Mouse (Mus musculus): ENCODE measurements around the gene Fkbp2. TPM values are rescaled to one million over a fixed set of nuclear protein-coding genes. Genes with fewer than 3 reads are reported as not detected.

Gene Fkbp2
- polyA plus RNA-seq, 1 experiment, result 28.3 TPM

GRCm38 (mm10) chr19:6951381-6951968 lies 28.8 kb downstream of the Fkbp2 start:
- H3K4me1 ChIP-seq (ENCODE audit: control insufficient read depth, insufficient read depth, low read length), result peaks cover 18% of the 10 kb centered on the region
- H3K36me3 ChIP-seq (ENCODE audit: control insufficient read depth, insufficient read depth, low read length), result no peaks in the 10 kb centered on the region; the same call in 1 of the 2 replicates
- peak; percentile 50 for TF ChIP-seq POLR2A (IDR thresholded peaks at IDR 0.05; ENCODE audit: control insufficient read depth, low read depth, low read length)
- TF ChIP-seq CTCF (IDR thresholded peaks at IDR 0.05; ENCODE audit: control insufficient read depth, insufficient read depth, insufficient replicate concordance, low read depth, low read length), result no peak
- no peaks in the 10 kb centered on the region for H3K27me3 ChIP-seq (ENCODE audit: control insufficient read depth, insufficient read depth, low read length)
- H3K4me3 ChIP-seq (ENCODE audit: control insufficient read depth, low read depth, low read length), result peak overlapping the region; percentile 87
- H3K27ac ChIP-seq (ENCODE audit: control insufficient read depth, insufficient read depth, low read depth, low read length), result peak overlapping the region; percentile 79

GRCm38 (mm10) chr19:6950613-6951153 lies 29.6 kb downstream of the Fkbp2 start:
- TF ChIP-seq POLR2A (IDR thresholded peaks at IDR 0.05; ENCODE audit: control insufficient read depth, low read depth, low read length), result peak; percentile 37; the same call in 1 of the 2 replicates
- no peak for TF ChIP-seq CTCF (IDR thresholded peaks at IDR 0.05; ENCODE audit: control insufficient read depth, insufficient read depth, insufficient replicate concordance, low read depth, low read length)
- Histone ChIP-seq H3K27ac (ENCODE audit: control insufficient read depth, insufficient read depth, low read depth, low read length) (peak overlapping the region; percentile 79), H3K27me3 (ENCODE audit: control insufficient read depth, insufficient read depth, low read length) (no peaks in the 10 kb centered on the region), H3K4me1 (ENCODE audit: control insufficient read depth, insufficient read depth, low read length) (peaks cover 18% of the 10 kb centered on the region), H3K4me3 (ENCODE audit: control insufficient read depth, low read depth, low read length) (peak overlapping the region; percentile 87), H3K36me3 (ENCODE audit: control insufficient read depth, insufficient read depth, low read length) (no peaks in the 10 kb centered on the region; the same call in 1 of the 2 replicates)

GRCm38 (mm10) chr19:6949951-6950350 lies 30.4 kb downstream of the Fkbp2 start:
- H3K27me3 ChIP-seq (ENCODE audit: control insufficient read depth, insufficient read depth, low read length), result no peaks in the 10 kb centered on the region
- H3K27ac ChIP-seq (ENCODE audit: control insufficient read depth, insufficient read depth, low read depth, low read length), result no peak overlapping the region
- no peaks in the 10 kb centered on the region for H3K36me3 ChIP-seq (ENCODE audit: control insufficient read depth, insufficient read depth, low read length)
- peaks cover 18% of the 10 kb centered on the region for H3K4me1 ChIP-seq (ENCODE audit: control insufficient read depth, insufficient read depth, low read length)
- TF ChIP-seq POLR2A (IDR thresholded peaks at IDR 0.05; ENCODE audit: control insufficient read depth, low read depth, low read length) (no peak), CTCF (IDR thresholded peaks at IDR 0.05; ENCODE audit: control insufficient read depth, insufficient read depth, insufficient replicate concordance, low read depth, low read length) (no peak)
- no peak overlapping the region for H3K4me3 ChIP-seq (ENCODE audit: control insufficient read depth, low read depth, low read length)

GRCm38 (mm10) chr19:6949532-6949931 lies 30.8 kb downstream of the Fkbp2 start:
- H3K36me3 ChIP-seq (ENCODE audit: control insufficient read depth, insufficient read depth, low read length), result no peaks in the 10 kb centered on the region
- H3K4me1 ChIP-seq (ENCODE audit: control insufficient read depth, insufficient read depth, low read length), result peaks cover 18% of the 10 kb centered on the region
- H3K4me3 ChIP-seq (ENCODE audit: control insufficient read depth, low read depth, low read length), result no peak overlapping the region
- TF ChIP-seq POLR2A (IDR thresholded peaks at IDR 0.05; ENCODE audit: control insufficient read depth, low read depth, low read length) (no peak), CTCF (IDR thresholded peaks at IDR 0.05; ENCODE audit: control insufficient read depth, insufficient read depth, insufficient replicate concordance, low read depth, low read length) (no peak)
- H3K27me3 ChIP-seq (ENCODE audit: control insufficient read depth, insufficient read depth, low read length), result no peaks in the 10 kb centered on the region
- no peak overlapping the region for H3K27ac ChIP-seq (ENCODE audit: control insufficient read depth, insufficient read depth, low read depth, low read length)

GRCm38 (mm10) chr19:6948186-6948585 lies 32.1 kb downstream of the Fkbp2 start:
- TF ChIP-seq CTCF (IDR thresholded peaks at IDR 0.05; ENCODE audit: control insufficient read depth, insufficient read depth, insufficient replicate concordance, low read depth, low read length), result no peak
- TF ChIP-seq POLR2A (IDR thresholded peaks at IDR 0.05; ENCODE audit: control insufficient read depth, low read depth, low read length), result no peak
- Histone ChIP-seq H3K4me3 (ENCODE audit: control insufficient read depth, low read depth, low read length) (no peak overlapping the region), H3K4me1 (ENCODE audit: control insufficient read depth, insufficient read depth, low read length) (peaks cover 20% of the 10 kb centered on the region), H3K27me3 (ENCODE audit: control insufficient read depth, insufficient read depth, low read length) (no peaks in the 10 kb centered on the region), H3K27ac (ENCODE audit: control insufficient read depth, insufficient read depth, low read depth, low read length) (no peak overlapping the region), H3K36me3 (ENCODE audit: control insufficient read depth, insufficient read depth, low read length) (no peaks in the 10 kb centered on the region)

- peaks cover 20% of the 10 kb centered on the region for H3K4me1 ChIP-seq (ENCODE audit: control insufficient read depth, insufficient read depth, low read length)
- TF ChIP-seq CTCF (IDR thresholded peaks at IDR 0.05; ENCODE audit: control insufficient read depth, insufficient read depth, insufficient replicate concordance, low read depth, low read length) (no peak), POLR2A (IDR thresholded peaks at IDR 0.05; ENCODE audit: control insufficient read depth, low read depth, low read length) (no peak)
- H3K4me3 ChIP-seq (ENCODE audit: control insufficient read depth, low read depth, low read length), result no peak overlapping the region
- no peaks in the 10 kb centered on the region for H3K27me3 ChIP-seq (ENCODE audit: control insufficient read depth, insufficient read depth, low read length)
- H3K36me3 ChIP-seq (ENCODE audit: control insufficient read depth, insufficient read depth, low read length), result no peaks in the 10 kb centered on the region
- no peak overlapping the region for H3K27ac ChIP-seq (ENCODE audit: control insufficient read depth, insufficient read depth, low read depth, low read length)
Measured at GRCm38 (mm10) chr19:6947742-6948141, 32.6 kb downstream of the Fkbp2 start.

- no peak overlapping the region for H3K27ac ChIP-seq (ENCODE audit: control insufficient read depth, insufficient read depth, low read depth, low read length)
- H3K27me3 ChIP-seq (ENCODE audit: control insufficient read depth, insufficient read depth, low read length), result no peaks in the 10 kb centered on the region
- no peaks in the 10 kb centered on the region for H3K36me3 ChIP-seq (ENCODE audit: control insufficient read depth, insufficient read depth, low read length)
- H3K4me1 ChIP-seq (ENCODE audit: control insufficient read depth, insufficient read depth, low read length), result peaks cover 13% of the 10 kb centered on the region
- H3K4me3 ChIP-seq (ENCODE audit: control insufficient read depth, low read depth, low read length), result no peak overlapping the region
- TF ChIP-seq CTCF (IDR thresholded peaks at IDR 0.05; ENCODE audit: control insufficient read depth, insufficient read depth, insufficient replicate concordance, low read depth, low read length) (no peak), POLR2A (IDR thresholded peaks at IDR 0.05; ENCODE audit: control insufficient read depth, low read depth, low read length) (no peak)
Measured at GRCm38 (mm10) chr19:6943709-6944108, 36.6 kb downstream of the Fkbp2 start.

All from testis, adult 2 months (tissue).